Mouse (Mus musculus): Measurements from ENCODE around the gene Gfod2. TPM values are rescaled to one million over a fixed set of nuclear protein-coding genes. Genes with fewer than 3 reads are reported as not detected.

Gfod2 gene
- total RNA-seq, 2 experiments from 2014 or later: 26.3 to 36.3 TPM

DNA sequence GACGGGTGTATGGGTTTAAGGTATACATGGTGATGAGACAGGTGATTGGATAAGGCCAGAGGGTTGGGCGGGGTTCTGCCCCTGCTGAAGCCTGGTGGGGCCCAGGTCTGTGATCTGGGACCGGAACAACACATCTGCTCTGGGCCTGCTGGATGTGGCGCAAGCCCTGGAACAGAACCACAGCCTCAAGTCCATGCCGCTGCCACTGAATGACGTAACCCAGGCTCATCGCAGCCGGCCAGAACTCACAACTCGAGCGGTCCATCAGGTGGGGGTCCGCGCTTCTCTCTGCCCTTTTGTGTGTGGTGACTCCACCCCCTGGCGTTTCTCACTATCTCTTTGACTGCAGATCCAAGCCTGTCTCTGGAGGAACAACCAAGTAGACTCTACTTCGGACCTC lies 67.5 kb downstream of the Gfod2 start:
- intact Hi-C loops (cut with DNase I): no loop called here
- DNase-seq (ENCODE audit: extremely low spot score in 1 of 2, low spot score in 2 of 2): no peak

DNA sequence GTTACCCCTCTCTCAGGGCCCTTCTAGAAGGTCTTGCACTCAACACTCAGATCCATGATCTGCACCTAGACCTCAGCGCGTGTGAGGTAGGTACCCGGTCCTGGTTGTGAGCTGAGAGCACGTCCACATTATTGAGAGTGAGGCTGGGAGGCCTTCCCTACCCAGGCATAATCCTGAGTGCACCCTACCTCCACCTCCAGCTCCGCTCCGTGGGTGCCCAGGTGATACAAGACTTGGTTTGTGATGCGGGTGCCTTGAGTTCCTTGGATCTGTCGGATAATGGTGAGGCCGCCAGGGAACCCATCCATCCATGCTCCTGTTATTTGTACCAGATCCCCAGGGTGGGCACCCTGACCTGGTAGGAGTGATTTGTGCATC lies 68.5 kb downstream of the Gfod2 start:
- intact Hi-C loops (cut with DNase I): no loop called here
- DNase-seq (ENCODE audit: extremely low spot score in 1 of 2, low spot score in 2 of 2): no peak

DNA sequence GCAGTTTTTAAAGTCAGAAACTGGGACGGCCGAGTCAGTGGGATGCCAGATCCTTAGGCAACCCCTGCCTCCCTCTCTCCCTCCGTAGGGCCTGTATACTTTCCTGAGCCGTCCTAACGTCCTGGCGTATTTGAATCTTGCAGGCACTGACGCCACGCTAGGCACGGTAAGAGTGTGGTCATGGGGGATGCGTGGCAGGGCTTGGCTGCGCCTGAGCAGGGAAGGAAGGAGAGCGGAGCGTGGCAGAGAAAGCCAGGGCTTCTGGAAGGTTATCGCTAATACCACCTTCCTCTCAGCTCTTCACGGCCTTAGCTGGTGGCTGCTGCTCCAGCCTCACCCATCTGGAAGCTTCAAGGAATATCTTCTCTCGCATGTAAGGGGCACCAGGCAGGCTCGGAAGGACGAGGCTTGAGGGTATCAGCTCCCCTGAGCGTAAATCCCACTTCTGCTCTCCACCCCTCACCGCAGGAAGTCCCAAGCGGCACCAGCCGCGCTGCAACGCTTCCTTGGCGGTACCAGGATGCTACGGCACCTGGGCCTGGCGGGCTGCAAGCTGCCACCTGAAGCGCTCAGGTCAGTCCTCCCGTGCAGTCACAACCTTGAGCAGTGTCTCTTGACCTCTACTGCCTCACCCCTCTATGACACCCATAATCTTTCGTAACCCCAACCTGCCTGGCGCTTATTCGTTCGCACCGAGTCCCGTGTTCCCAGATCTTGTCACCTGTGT lies 69.0 kb downstream of the Gfod2 start:
- no peak for DNase-seq (ENCODE audit: extremely low spot score in 1 of 2, low spot score in 2 of 2)
- intact Hi-C loops (cut with DNase I): no loop called here

DNA sequence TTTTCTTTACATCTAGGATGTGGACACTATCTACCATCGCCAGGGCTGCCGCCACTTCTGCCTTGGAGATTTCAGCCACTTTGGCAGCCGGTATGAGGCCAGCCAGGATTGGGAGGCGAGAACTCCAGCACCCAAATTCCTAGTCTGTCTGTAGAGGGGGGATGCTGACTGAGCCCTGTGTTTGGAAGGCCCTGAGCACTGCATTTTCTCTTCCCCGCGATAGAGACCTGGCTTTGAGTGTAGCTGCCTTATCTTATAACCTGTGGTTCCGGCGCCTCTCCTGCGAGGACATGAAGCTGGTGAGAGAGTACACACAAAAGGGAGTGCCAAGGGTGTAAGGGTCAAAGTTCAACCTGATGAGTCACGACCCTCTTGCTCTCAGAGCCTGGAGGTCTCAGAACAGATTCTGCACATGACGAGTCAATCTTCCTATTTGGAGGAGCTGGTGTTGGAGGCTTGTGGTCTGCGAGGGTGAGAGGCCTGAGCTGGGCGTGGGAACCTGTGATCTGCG lies 70.2 kb downstream of the Gfod2 start:
- intact Hi-C loops (cut with DNase I): no loop called here
- no peak for DNase-seq (ENCODE audit: extremely low spot score in 1 of 2, low spot score in 2 of 2)

DNA sequence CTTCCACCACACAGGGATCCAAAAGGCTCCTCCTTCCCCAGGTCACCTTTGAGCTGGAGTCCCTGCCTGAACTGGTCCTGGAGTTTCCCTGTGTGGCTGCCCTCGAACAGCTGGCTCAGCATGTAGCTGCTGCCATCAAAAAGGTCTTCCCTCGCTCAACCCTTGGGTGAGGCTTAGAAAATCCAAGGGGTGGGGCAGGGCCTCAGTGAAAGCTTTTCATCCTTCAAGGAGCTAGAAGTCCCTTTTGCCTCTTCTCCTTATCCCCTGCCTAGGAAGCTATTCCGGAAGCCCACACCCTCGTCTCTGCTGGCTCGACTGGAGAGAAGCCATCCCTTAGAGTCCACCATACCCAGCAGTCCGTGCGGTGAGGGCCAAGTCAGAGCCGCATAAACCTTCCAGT lies 71.0 kb downstream of the Gfod2 start:
- DNase-seq (ENCODE audit: extremely low spot score in 1 of 2, low spot score in 2 of 2): no peak
- intact Hi-C loops (cut with DNase I): no loop called here

DNA sequence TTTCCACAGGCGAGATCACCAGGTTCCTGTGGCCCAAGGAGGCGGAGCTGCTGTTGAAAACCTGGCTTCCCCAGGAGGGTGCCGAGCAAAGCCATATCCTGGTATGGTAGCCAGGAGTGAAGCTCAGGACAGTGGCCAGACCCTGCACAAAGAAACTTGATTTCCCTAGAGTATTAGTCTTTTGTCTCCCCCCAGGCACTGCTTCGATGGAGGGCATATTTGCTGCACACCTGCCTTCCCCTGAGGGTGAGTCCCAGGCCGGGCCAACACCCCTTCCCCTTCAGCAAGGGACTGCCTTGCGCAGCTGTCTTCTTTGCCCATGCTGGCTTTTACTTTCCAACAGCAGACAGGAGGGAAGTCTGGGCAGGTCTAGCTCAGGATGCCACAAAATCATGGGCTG lies 71.9 kb downstream of the Gfod2 start:
- DNase-seq (ENCODE audit: extremely low spot score in 1 of 2, low spot score in 2 of 2): no peak
- intact Hi-C loops (cut with DNase I): no loop called here

DNA sequence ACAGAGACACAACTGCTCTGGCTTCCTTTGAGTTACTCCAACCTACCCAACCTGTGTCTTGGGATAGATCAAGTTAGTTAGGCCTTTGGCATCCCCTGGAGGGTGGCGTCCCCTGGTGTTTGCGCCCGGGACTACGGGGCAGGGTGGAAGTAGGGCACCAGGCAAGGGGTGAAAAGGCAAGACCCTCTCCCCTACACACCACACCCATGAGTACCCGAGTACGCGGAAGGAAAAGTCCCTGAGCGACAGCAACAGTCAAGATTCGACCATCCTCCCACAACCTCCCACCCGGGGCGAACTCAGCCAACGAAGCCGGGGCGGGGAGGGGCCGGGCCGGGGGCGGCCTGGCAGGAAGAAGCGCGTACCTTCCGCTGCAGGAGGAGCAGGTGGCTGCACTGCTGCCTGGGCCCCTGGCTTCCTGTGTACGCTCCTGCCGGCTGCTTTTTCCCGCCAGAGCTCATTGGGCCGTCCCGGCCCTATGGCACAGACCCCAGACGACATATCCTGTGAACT lies 72.6 kb downstream of the Gfod2 start, which contains the start of gene Carmil2:
TSS of gene Carmil2 (plus strand) at position 479 of the 513 bp plus-strand sequence.
- intact Hi-C loops (cut with DNase I): no loop called here
- DNase-seq (ENCODE audit: extremely low spot score in 1 of 2, low spot score in 2 of 2): peak in 1 of 2 experiments; percentile 69

DNA sequence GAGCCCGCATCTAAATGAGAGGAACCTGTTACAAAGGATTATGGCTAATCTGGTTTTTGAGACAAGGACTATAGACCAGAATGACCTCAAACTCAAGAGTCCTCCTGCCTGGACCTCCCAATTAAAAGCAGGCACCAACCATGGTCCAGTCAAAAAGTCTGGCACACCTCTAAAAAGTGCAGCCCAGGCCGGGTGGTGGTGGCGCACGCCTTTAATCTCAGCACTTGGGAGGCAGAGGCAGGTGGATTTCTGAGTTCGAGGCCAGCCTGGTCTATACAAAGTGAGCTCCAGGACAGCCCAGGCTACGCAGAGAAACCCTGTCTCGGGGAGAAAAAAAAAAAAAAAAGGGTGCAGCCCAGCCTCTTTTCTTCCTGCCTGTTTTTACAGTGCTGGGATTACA lies 73.1 kb downstream of the Gfod2 start:
- intact Hi-C loops (cut with DNase I): no loop called here
- DNase-seq (ENCODE audit: extremely low spot score in 1 of 2, low spot score in 2 of 2): no peak

DNA sequence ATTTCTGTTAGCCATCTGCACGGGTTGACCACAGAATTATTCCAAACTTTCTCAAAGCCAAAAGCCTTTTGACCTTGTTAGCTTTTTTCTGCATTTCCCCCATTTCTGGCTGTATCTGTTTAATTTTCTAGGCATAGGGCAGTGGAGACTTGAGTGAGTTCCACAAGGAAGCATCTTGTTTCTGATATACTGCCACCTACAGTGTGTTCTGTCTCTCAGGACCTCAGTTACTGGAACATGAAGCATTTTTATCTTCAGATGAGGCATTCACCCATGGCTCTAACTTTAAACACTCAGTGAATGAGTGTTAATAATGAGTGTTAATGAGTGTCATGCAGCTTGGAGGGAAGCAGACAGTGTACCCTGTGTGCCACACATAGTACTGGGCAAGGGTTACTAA lies 80.6 kb downstream of the Gfod2 start:
- intact Hi-C loops (cut with DNase I): no loop called here
- DNase-seq (ENCODE audit: extremely low spot score in 1 of 2, low spot score in 2 of 2): no peak

Other genes with a start within 250 kb of the Gfod2 start
- gene Hsd11b2, start 239.9 kb downstream of the Gfod2 start, total RNA-seq (2021): not detected
- gene Atp6v0d1, start 192.6 kb downstream of the Gfod2 start, total RNA-seq (2021): 100 to 1,000 TPM; 346 to 352 TPM
- gene Ripor1, start 153.4 kb downstream of the Gfod2 start, total RNA-seq (2021): 10 to 100 TPM; 74.5 to 76.2 TPM
- 10 to 100 TPM; 54.3 to 55.9 TPM for gene Ctcf, start 122.1 kb downstream of the Gfod2 start, total RNA-seq (2021)
- gene Agrp, start 121.3 kb downstream of the Gfod2 start, total RNA-seq (2021): not detected
- gene Carmil2, start 72.4 kb downstream of the Gfod2 start, total RNA-seq (2021): 10 to 100 TPM; 43.6 to 46.6 TPM
- gene Acd, start 57.6 kb downstream of the Gfod2 start, total RNA-seq (2021): 10 to 100 TPM; 49.3 to 51.0 TPM
- 10 to 100 TPM; 40.7 to 44.1 TPM for gene Pard6a, start 57.5 kb downstream of the Gfod2 start, total RNA-seq (2021)
- gene 4933405L10Rik, start 51.0 kb downstream of the Gfod2 start, total RNA-seq (2021): under 1 TPM in 1 of 2 experiments, not detected in 1; 0.62 TPM
- 10 to 100 TPM; 12.3 to 13.5 TPM for gene Enkd1, start 50.5 kb downstream of the Gfod2 start, total RNA-seq (2021)
- 10 to 100 TPM; 23.0 to 23.7 TPM for gene Ranbp10, start 68.7 kb upstream of the Gfod2 start, total RNA-seq (2021)
- gene Tsnaxip1, start 69.1 kb upstream of the Gfod2 start, total RNA-seq (2021): not detected
- gene Cenpt, start 94.6 kb upstream of the Gfod2 start, total RNA-seq (2021): 10 to 100 TPM; 23.7 to 26.0 TPM
- gene Thap11, start 96.5 kb upstream of the Gfod2 start, total RNA-seq (2021): 10 to 100 TPM; 33.2 to 34.9 TPM
- gene Nutf2, start 101.9 kb upstream of the Gfod2 start, total RNA-seq (2021): 10 to 100 TPM; 28.7 to 38.1 TPM
- 10 to 100 TPM; 62.7 to 66.5 TPM for gene Edc4, start 122.2 kb upstream of the Gfod2 start, total RNA-seq (2021)
- under 1 TPM in 1 of 2 experiments, not detected in 1; 0.97 TPM for gene Nrn1l, start 134.9 kb upstream of the Gfod2 start, total RNA-seq (2021)
- gene Pskh1, start 141.8 kb upstream of the Gfod2 start, total RNA-seq (2021): 1 to 10 TPM; 7.9 to 8.8 TPM
- gene Ctrl, start 175.2 kb upstream of the Gfod2 start, total RNA-seq (2021): 1 to 10 TPM in 1 of 2 experiments, under 1 TPM in 1; 0.90 to 1.5 TPM
- gene Psmb10, start 179.8 kb upstream of the Gfod2 start, total RNA-seq (2021): 10 to 100 TPM; 74.6 to 80.0 TPM
- gene Lcat, start 184.7 kb upstream of the Gfod2 start, total RNA-seq (2021): 10 to 100 TPM; 13.0 to 14.1 TPM
- gene Slc12a4, start 207.4 kb upstream of the Gfod2 start, total RNA-seq (2021): 10 to 100 TPM; 20.4 to 20.9 TPM
- gene Dpep3, start 220.8 kb upstream of the Gfod2 start, total RNA-seq (2021): not detected
- 10 to 100 TPM; 18.9 to 20.9 TPM for gene Dus2, start 232.7 kb upstream of the Gfod2 start, total RNA-seq (2021)
- not detected for gene Dpep2nb, start 247.3 kb upstream of the Gfod2 start, total RNA-seq (2021)